Mouse (Mus musculus): ENCODE data around the gene Tspear. TPM values are rescaled to one million over a fixed set of nuclear protein-coding genes. Genes with fewer than 3 reads are reported as not detected.
A peak's percentile ranks its signal among the peaks of the same experiment; 100 is the strongest.

The Tspear gene
- polyA plus RNA-seq, 1 experiment: 0.07 TPM

- peak overlapping the region; percentile 3; the same call in 1 of the 2 replicates for H3K4me3 ChIP-seq (ENCODE audit: control insufficient read depth, low read depth, low read length)
- H3K27me3 ChIP-seq (ENCODE audit: control insufficient read depth, insufficient read depth, low read length): no peaks in the 10 kb centered on the region
- no peaks in the 10 kb centered on the region for H3K4me1 ChIP-seq (ENCODE audit: control insufficient read depth, insufficient read depth, low read length)
- TF ChIP-seq CTCF (IDR thresholded peaks at IDR 0.05; ENCODE audit: control insufficient read depth, insufficient read depth, insufficient replicate concordance, low read depth, low read length): no peak
- TF ChIP-seq POLR2A (IDR thresholded peaks at IDR 0.05; ENCODE audit: control insufficient read depth, low read depth, low read length): no peak
- H3K36me3 ChIP-seq (ENCODE audit: control insufficient read depth, insufficient read depth, low read length): no peaks in the 10 kb centered on the region
- no peak overlapping the region for H3K27ac ChIP-seq (ENCODE audit: control insufficient read depth, insufficient read depth, low read depth, low read length)
Measured at GRCm38 (mm10) chr10:77864762-77865143, 178.4 kb downstream of the Tspear start.

- Histone ChIP-seq H3K4me3 (ENCODE audit: control insufficient read depth, low read depth, low read length) (no peak overlapping the region), H3K27me3 (ENCODE audit: control insufficient read depth, insufficient read depth, low read length) (no peaks in the 10 kb centered on the region), H3K4me1 (ENCODE audit: control insufficient read depth, insufficient read depth, low read length) (no peaks in the 10 kb centered on the region), H3K36me3 (ENCODE audit: control insufficient read depth, insufficient read depth, low read length) (no peaks in the 10 kb centered on the region), H3K27ac (ENCODE audit: control insufficient read depth, insufficient read depth, low read depth, low read length) (no peak overlapping the region)
- no peak for TF ChIP-seq POLR2A (IDR thresholded peaks at IDR 0.05; ENCODE audit: control insufficient read depth, low read depth, low read length)
- no peak for TF ChIP-seq CTCF (IDR thresholded peaks at IDR 0.05; ENCODE audit: control insufficient read depth, insufficient read depth, insufficient replicate concordance, low read depth, low read length)
Measured at GRCm38 (mm10) chr10:77867546-77867945, 181.2 kb downstream of the Tspear start.

- Histone ChIP-seq H3K36me3 (ENCODE audit: control insufficient read depth, insufficient read depth, low read length) (no peaks in the 10 kb centered on the region), H3K4me1 (ENCODE audit: control insufficient read depth, insufficient read depth, low read length) (no peaks in the 10 kb centered on the region), H3K27me3 (ENCODE audit: control insufficient read depth, insufficient read depth, low read length) (no peaks in the 10 kb centered on the region), H3K27ac (ENCODE audit: control insufficient read depth, insufficient read depth, low read depth, low read length) (no peak overlapping the region), H3K4me3 (ENCODE audit: control insufficient read depth, low read depth, low read length) (no peak overlapping the region)
- TF ChIP-seq POLR2A (IDR thresholded peaks at IDR 0.05; ENCODE audit: control insufficient read depth, low read depth, low read length) (no peak), CTCF (IDR thresholded peaks at IDR 0.05; ENCODE audit: control insufficient read depth, insufficient read depth, insufficient replicate concordance, low read depth, low read length) (no peak)
Measured at GRCm38 (mm10) chr10:77869651-77870050, 183.3 kb downstream of the Tspear start.

GRCm38 (mm10) chr10:77878985-77879384 lies 192.6 kb downstream of the Tspear start:
- Histone ChIP-seq H3K4me3 (ENCODE audit: control insufficient read depth, low read depth, low read length) (no peak overlapping the region), H3K27ac (ENCODE audit: control insufficient read depth, insufficient read depth, low read depth, low read length) (no peak overlapping the region), H3K27me3 (ENCODE audit: control insufficient read depth, insufficient read depth, low read length) (no peaks in the 10 kb centered on the region), H3K36me3 (ENCODE audit: control insufficient read depth, insufficient read depth, low read length) (no peaks in the 10 kb centered on the region), H3K4me1 (ENCODE audit: control insufficient read depth, insufficient read depth, low read length) (no peaks in the 10 kb centered on the region; the same call in 1 of the 2 replicates)
- TF ChIP-seq CTCF (IDR thresholded peaks at IDR 0.05; ENCODE audit: control insufficient read depth, insufficient read depth, insufficient replicate concordance, low read depth, low read length): peak; percentile 46; the same call in 1 of the 2 replicates
- TF ChIP-seq POLR2A (IDR thresholded peaks at IDR 0.05; ENCODE audit: control insufficient read depth, low read depth, low read length): no peak

- no peak overlapping the region for H3K27ac ChIP-seq (ENCODE audit: control insufficient read depth, insufficient read depth, low read depth, low read length)
- no peaks in the 10 kb centered on the region for H3K27me3 ChIP-seq (ENCODE audit: control insufficient read depth, insufficient read depth, low read length)
- H3K36me3 ChIP-seq (ENCODE audit: control insufficient read depth, insufficient read depth, low read length): no peaks in the 10 kb centered on the region
- no peak overlapping the region for H3K4me3 ChIP-seq (ENCODE audit: control insufficient read depth, low read depth, low read length)
- no peaks in the 10 kb centered on the region; the same call in 1 of the 2 replicates for H3K4me1 ChIP-seq (ENCODE audit: control insufficient read depth, insufficient read depth, low read length)
- no peak for TF ChIP-seq CTCF (IDR thresholded peaks at IDR 0.05; ENCODE audit: control insufficient read depth, insufficient read depth, insufficient replicate concordance, low read depth, low read length)
- TF ChIP-seq POLR2A (IDR thresholded peaks at IDR 0.05; ENCODE audit: control insufficient read depth, low read depth, low read length): no peak
Measured at GRCm38 (mm10) chr10:77880305-77880704, 193.9 kb downstream of the Tspear start.

- no peaks in the 10 kb centered on the region for H3K36me3 ChIP-seq (ENCODE audit: control insufficient read depth, insufficient read depth, low read length)
- no peak overlapping the region for H3K4me3 ChIP-seq (ENCODE audit: control insufficient read depth, low read depth, low read length)
- no peaks in the 10 kb centered on the region; the same call in 1 of the 2 replicates for H3K4me1 ChIP-seq (ENCODE audit: control insufficient read depth, insufficient read depth, low read length)
- TF ChIP-seq CTCF (IDR thresholded peaks at IDR 0.05; ENCODE audit: control insufficient read depth, insufficient read depth, insufficient replicate concordance, low read depth, low read length): peak; percentile 43; the same call in 1 of the 2 replicates
- no peak for TF ChIP-seq POLR2A (IDR thresholded peaks at IDR 0.05; ENCODE audit: control insufficient read depth, low read depth, low read length)
- no peaks in the 10 kb centered on the region for H3K27me3 ChIP-seq (ENCODE audit: control insufficient read depth, insufficient read depth, low read length)
- H3K27ac ChIP-seq (ENCODE audit: control insufficient read depth, insufficient read depth, low read depth, low read length): no peak overlapping the region
Measured at GRCm38 (mm10) chr10:77882553-77882952, 196.2 kb downstream of the Tspear start.

- H3K4me3 ChIP-seq (ENCODE audit: control insufficient read depth, low read depth, low read length): no peak overlapping the region
- TF ChIP-seq CTCF (IDR thresholded peaks at IDR 0.05; ENCODE audit: control insufficient read depth, insufficient read depth, insufficient replicate concordance, low read depth, low read length): no peak
- TF ChIP-seq POLR2A (IDR thresholded peaks at IDR 0.05; ENCODE audit: control insufficient read depth, low read depth, low read length): no peak
- H3K27ac ChIP-seq (ENCODE audit: control insufficient read depth, insufficient read depth, low read depth, low read length): no peak overlapping the region
- H3K27me3 ChIP-seq (ENCODE audit: control insufficient read depth, insufficient read depth, low read length): no peaks in the 10 kb centered on the region
- H3K4me1 ChIP-seq (ENCODE audit: control insufficient read depth, insufficient read depth, low read length): no peaks in the 10 kb centered on the region; the same call in 1 of the 2 replicates
- H3K36me3 ChIP-seq (ENCODE audit: control insufficient read depth, insufficient read depth, low read length): no peaks in the 10 kb centered on the region
Measured at GRCm38 (mm10) chr10:77886007-77886747, 199.8 kb downstream of the Tspear start.

Measured in testis, adult 2 months (tissue).